In genomic region chr8:119699549-119700134, GRCm38 (mm10) we compare ENCODE assay signal across 8 mouse cellular contexts. TPM values are rescaled to one million over a fixed set of nuclear protein-coding genes. Genes with fewer than 3 reads are reported as not detected.
DNase-seq lines count a peak whose midpoint lies in the region; ATAC-seq lines count a peak whose summit lies in the region.

TSS of gene Atp2c2 (plus strand) at chr8:119700009.

- no peaks in the 10 kb centered on the region for H3K9me3 ChIP-seq in heart, embryonic 15.5 days (replicated peaks)
- no peaks in the 10 kb centered on the region for H3K9me3 ChIP-seq in embryonic facial prominence, embryonic 12.5 days

- ATAC-seq in heart, embryonic 15.5 days (replicated peaks; ENCODE audit: insufficient number of reproducible peaks, insufficient read depth, low FRiP score, low read depth) = no peak
- no peak for ATAC-seq in embryonic facial prominence, embryonic 12.5 days (ENCODE audit: insufficient number of reproducible peaks, insufficient read depth, low FRiP score, low TSS enrichment)
- ATAC-seq in CD4-positive, CD25-positive, alpha-beta regulatory T cell, adult 4 months = no peak
- ATAC-seq in erythroblast, adult 5-6 weeks (replicated peaks; ENCODE audit: low FRiP score, poor library complexity, severe bottlenecking) = no peak

- H3K27ac ChIP-seq in heart, embryonic 15.5 days = no peak within 1 kb of the TSS
- 0 out of 2 replicates have a peak within 1 kb of the TSS, but pooled peaks have one; percentile 23 for H3K27ac ChIP-seq in embryonic facial prominence, embryonic 12.5 days

- peak within 1 kb of the TSS; percentile 20 for H3K4me2 ChIP-seq in heart, embryonic 15.5 days
- peak within 1 kb of the TSS; percentile 46 for H3K4me2 ChIP-seq in embryonic facial prominence, embryonic 12.5 days (replicated peaks)

- no peaks in the 10 kb centered on the region for H3K36me3 ChIP-seq in heart, embryonic 15.5 days
- H3K36me3 ChIP-seq in embryonic facial prominence, embryonic 12.5 days = no peaks in the 10 kb centered on the region

- WGBS in heart, embryonic 15.5 days = 11% methylated on average over 26 of the region's 26 CpGs
- WGBS in embryonic facial prominence, embryonic 12.5 days = 3% methylated on average over 26 of the region's 26 CpGs

- H3K27me3 ChIP-seq in heart, embryonic 15.5 days = peaks cover 64% of the 10 kb centered on the region
- H3K27me3 ChIP-seq in embryonic facial prominence, embryonic 12.5 days = peaks cover 49% of the 10 kb centered on the region

- DNase-seq in heart, adult 18-20 months = no peak
- peak; percentile 47 to 79 for DNase-seq in kidney, postnatal 36 days
- peak; percentile 50 for DNase-seq in lung, postnatal 36 days
- no peak for DNase-seq in left cerebral cortex, adult 8-10 months (ENCODE audit: low spot score in 2 of 2)

- no peak within 1 kb of the TSS for H3K9ac ChIP-seq in heart, embryonic 15.5 days
- 0 out of 2 replicates have a peak within 1 kb of the TSS, but pooled peaks have one; percentile 15 for H3K9ac ChIP-seq in embryonic facial prominence, embryonic 12.5 days

- H3K4me1 ChIP-seq in heart, embryonic 15.5 days (replicated peaks) = peaks cover 19% of the 10 kb centered on the region
- H3K4me1 ChIP-seq in embryonic facial prominence, embryonic 12.5 days = peaks cover 9% of the 10 kb centered on the region; the same call in 1 of the 2 replicates

- peak within 1 kb of the TSS; percentile 14 for H3K4me3 ChIP-seq in heart, embryonic 15.5 days
- peak within 1 kb of the TSS; percentile 14; the same call in 1 of the 2 replicates for H3K4me3 ChIP-seq in embryonic facial prominence, embryonic 12.5 days

RNA-seq across cellular contexts. Expression of gene Atp2c2, which starts in this region (rescaled TPM):
- 0.13 and 0.42 TPM in 2 replicates for polyA plus RNA-seq in heart, embryonic 15.5 days (2015; fragmentation: Nextera tagmentation; extraction: Ambion mirVana)
- total RNA-seq in heart, adult 18-20 months (2021) = under 1 TPM; 0.12 to 0.21 TPM
- polyA plus RNA-seq in embryonic facial prominence, embryonic 12.5 days (2016; fragmentation: Nextera tagmentation; extraction: Ambion mirVana) = 1.1 and 1.9 TPM in 2 replicates
- under 1 TPM in 1 of 2 experiments, not detected in 1; 0.18 TPM for polyA plus RNA-seq in CD4-positive, CD25-positive, alpha-beta regulatory T cell, adult 4 months (2017; shearing (Covaris generic))
- total RNA-seq in left cerebral cortex, adult 8-10 months (2022) = 1 to 10 TPM; 1.5 to 2.0 (median 1.8) TPM
- total RNA-seq in erythroblast, adult 5-6 weeks (2015; ENCODE audit: low replicate concordance) = not detected in 2 replicates
- total RNA-seq in erythroblast, adult 5-6 weeks (2017; ENCODE audit: low replicate concordance) = not detected in 2 replicates

Comparison
In these comparisons a context has a peak if more than half of its experiments do, and no peak if none do; other contexts are left out.
1. DNase-seq: peak in kidney, postnatal 36 days (2 of 2) and lung, postnatal 36 days (single experiment); none in heart, adult 18-20 months (0 of 2) and left cerebral cortex, adult 8-10 months (0 of 2).